Mouse (Mus musculus): ENCODE data around the gene Snrnp40. TPM values are rescaled to one million over a fixed set of nuclear protein-coding genes. Genes with fewer than 3 reads are reported as not detected.

Gene Snrnp40
- polyA plus RNA-seq, 1 experiment from 2014 or later, result 52.4 TPM

GRCm38 (mm10) chr4:130391265-130391664 lies 31.3 kb downstream of the Snrnp40 start:
- Histone ChIP-seq H3K4me1 (ENCODE audit: control insufficient read depth, low read depth, low read length) (no peaks in the 10 kb centered on the region), H3K9ac (ENCODE audit: low read depth, low read length) (no peak overlapping the region), H3K36me3 (ENCODE audit: control insufficient read depth, insufficient read depth) (peaks cover 20% of the 10 kb centered on the region), H3K4me2 (ENCODE audit: low read depth, low read length) (no peak overlapping the region), H3K27me3 (ENCODE audit: control insufficient read depth, insufficient read depth, low read depth, low read length) (no peaks in the 10 kb centered on the region), H3K9me3 (replicated peaks; ENCODE audit: control insufficient read depth, low read length) (no peaks in the 10 kb centered on the region), H3K27ac (ENCODE audit: low read length) (no peak overlapping the region), H3K4me3 (ENCODE audit: low read depth, low read length) (no peak overlapping the region)
- ATAC-seq (ENCODE audit: low read depth), result no peak
- WGBS (ENCODE audit: insufficient replicate concordance), result 64% methylated on average over 3 of the region's 3 CpGs

Other genes with a start within 250 kb of the Snrnp40 start
- gene Hcrtr1, start 220.8 kb upstream of the Snrnp40 start, polyA plus RNA-seq (2015; fragmentation: Nextera tagmentation; extraction: Ambion mirVana), result 0.06 TPM in 1 of 2 replicates, not detected in the other
- 35.0 and 37.8 TPM in 2 replicates for gene Tinagl1, start 185.0 kb upstream of the Snrnp40 start, polyA plus RNA-seq (2015; fragmentation: Nextera tagmentation; extraction: Ambion mirVana)
- not detected in 2 replicates for gene Gm853, start 137.7 kb upstream of the Snrnp40 start, polyA plus RNA-seq (2015; fragmentation: Nextera tagmentation; extraction: Ambion mirVana)
- gene Serinc2, start 80.9 kb upstream of the Snrnp40 start, polyA plus RNA-seq (2015; fragmentation: Nextera tagmentation; extraction: Ambion mirVana), result 0.76 and 1.3 TPM in 2 replicates
- 3.0 and 5.4 TPM in 2 replicates for gene Fabp3, start 51.5 kb upstream of the Snrnp40 start, polyA plus RNA-seq (2015; fragmentation: Nextera tagmentation; extraction: Ambion mirVana)
- not detected in 2 replicates for gene Gm10570, start 51.5 kb upstream of the Snrnp40 start, polyA plus RNA-seq (2015; fragmentation: Nextera tagmentation; extraction: Ambion mirVana)
- 27.5 and 32.1 TPM in 2 replicates for gene Zcchc17, start 189 bp upstream of the Snrnp40 start, polyA plus RNA-seq (2015; fragmentation: Nextera tagmentation; extraction: Ambion mirVana)
- not detected in 2 replicates for gene Nkain1, start 214.0 kb downstream of the Snrnp40 start, polyA plus RNA-seq (2015; fragmentation: Nextera tagmentation; extraction: Ambion mirVana)

Measured in liver, embryonic 16.5 days (tissue).